Mouse (Mus musculus): ENCODE results near the gene Scn1a.

The Scn1a gene

DNA sequence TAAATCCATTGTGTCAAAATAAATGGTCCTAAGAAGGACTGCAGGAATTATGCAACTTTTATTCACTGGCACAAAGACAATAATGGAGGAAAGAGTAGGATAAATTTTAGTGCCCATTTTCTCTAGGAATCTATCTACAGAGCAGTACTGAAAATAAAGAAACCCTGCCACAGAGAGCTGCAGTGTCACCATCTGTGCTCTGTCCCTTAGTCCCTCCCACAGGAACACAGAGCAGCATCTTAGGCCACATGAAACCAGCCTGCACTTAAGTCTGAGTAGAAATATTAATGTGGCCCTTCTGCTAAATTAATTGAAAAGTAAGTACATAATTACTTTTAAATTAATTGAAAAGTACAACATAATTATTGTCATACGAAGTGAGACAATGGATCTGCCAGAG lies 196.6 kb downstream of the Scn1a start:
- no peak for DNase-seq (ENCODE audit: low spot score in 2 of 2)

DNA sequence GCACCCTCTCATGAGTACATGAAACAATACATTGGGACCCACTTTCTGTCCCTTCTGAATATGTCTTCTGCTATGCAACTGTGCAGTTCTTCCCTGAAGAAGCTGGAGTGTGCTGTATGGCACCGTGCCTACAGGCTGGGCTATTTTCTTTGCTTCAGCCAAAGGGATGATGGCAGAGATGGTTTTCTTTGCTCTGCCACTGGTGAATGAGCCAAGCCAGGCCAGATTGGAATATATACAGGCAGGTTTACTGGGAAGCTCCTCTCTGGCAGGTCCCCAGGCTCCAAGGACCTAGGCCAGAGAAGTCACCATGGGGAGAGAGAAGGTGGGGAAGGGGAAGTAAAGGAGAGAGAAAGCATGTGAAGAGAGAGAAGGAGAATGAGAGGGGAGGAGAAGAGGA lies 200.3 kb downstream of the Scn1a start:
- DNase-seq (ENCODE audit: low spot score in 2 of 2), result no peak

DNA sequence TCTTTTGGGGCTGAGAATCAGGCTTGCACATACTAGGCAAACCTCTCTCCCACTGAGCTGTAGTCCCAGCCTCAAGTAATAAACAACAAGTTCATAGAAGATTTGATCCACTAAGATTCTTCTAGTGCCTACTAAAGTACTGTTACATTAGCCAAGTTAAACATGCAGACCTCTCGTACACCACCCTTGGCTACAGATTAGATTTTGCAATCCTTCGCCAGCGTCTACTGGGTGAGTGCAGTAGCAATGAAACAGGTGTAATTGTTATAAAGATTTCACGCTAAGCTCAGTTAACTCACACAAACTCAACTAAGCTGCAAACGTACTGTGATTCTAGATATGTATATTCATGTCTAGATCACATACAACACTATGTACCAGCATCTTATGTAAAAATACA lies 201.8 kb downstream of the Scn1a start:
- no peak for DNase-seq (ENCODE audit: low spot score in 2 of 2)

DNA sequence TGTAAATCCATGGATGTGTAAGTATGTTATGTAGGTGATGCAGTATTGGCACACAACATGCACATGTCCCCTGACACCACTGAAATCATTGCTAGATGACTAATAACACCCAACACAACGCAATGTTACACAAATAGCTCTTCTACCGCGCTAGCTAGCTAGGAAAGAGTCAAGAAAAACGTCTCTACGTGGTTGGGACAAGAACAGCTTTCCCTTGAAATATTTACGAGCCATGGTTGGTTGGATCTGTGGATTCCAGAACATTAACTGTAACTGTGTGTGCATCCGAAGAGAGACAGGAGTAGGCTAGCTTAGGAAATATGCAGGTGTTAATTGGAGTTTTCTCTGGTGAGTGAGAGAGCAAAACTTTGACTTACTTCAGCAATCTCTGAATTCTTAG lies 219.7 kb downstream of the Scn1a start:
- no peak for DNase-seq (ENCODE audit: low spot score in 2 of 2)

Data from spleen, postnatal 14 days (tissue).